Mouse (Mus musculus) lung, adult 2 months (tissue): ENCODE data around the gene B3galt5.

ENCODE experiments used
- CTCF ChIP-seq: fragments of 200-500 bp; IDR thresholded peaks from 2 replicates; pipeline ENCODE4 v1.5.1; 2011; ENCODE audit warnings: mild to moderate bottlenecking, low read length, control low read depth; ENCODE audit not compliant: insufficient read depth
- POLR2A ChIP-seq: fragments of 200-500 bp; IDR thresholded peaks from 2 replicates; pipeline ENCODE4 v1.6.1; 2011; ENCODE audit warnings: low read depth, mild to moderate bottlenecking, control low read depth, low read length, borderline replicate concordance; ENCODE audit errors: extremely low read depth

DNA sequence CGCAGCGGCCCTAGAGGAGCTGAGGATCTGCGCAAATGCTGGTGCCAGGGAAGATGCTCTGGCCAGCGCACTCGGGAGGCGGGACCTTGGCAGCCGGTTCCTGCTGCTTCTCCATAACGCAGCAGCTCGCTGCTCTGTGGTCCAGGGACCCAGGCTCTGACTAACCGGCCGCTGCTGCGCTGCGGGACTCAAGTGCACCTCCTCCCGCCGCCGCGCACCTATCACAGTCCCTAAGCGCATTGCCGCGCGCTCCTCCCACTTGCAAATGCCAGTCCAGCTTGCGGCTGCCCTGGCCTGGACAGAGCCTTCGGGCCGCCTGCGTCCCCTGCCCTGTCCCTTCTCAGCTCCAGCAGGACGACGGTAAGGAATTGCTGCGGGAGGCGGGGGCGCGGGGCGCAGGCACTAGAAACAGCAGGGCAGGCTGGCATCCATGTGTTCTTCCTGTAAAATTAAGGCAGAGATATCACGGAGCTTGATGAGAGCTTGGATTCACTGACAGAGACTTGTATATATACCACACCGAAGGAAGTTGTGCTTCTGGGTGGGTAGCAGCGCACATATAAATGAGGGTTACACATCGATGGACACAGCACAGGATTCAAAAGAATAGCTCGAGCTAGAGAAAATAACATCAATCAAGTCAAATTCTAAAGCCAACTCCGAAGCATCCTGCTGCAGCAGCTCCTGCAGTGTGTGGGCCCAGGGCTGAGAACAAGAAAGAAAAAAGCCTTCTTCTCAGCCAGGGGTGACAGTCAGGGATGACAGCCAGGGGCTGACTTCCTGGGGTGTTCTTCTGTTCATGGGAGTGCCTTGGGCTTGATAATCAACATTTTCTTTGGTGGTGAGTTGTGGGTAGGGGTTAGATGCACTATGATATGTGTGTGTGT, 45.4 kb downstream of the B3galt5 start:
- TF ChIP-seq CTCF (no peak), POLR2A (no peak)
